Mouse (Mus musculus) testis, adult 2 months (tissue): Measurements from ENCODE around the gene Ccnt1.

Source experiments
- CTCF ChIP-seq: fragments of 200-500 bp; IDR thresholded peaks from 2 replicates; pipeline ENCODE4 v1.5.1; 2012; ENCODE audit warnings: low read depth, mild to moderate bottlenecking, inconsistent platforms, low read length, moderate library complexity; ENCODE audit not compliant: control insufficient read depth, insufficient read depth, insufficient replicate concordance
- POLR2A ChIP-seq: fragments of 200-500 bp; IDR thresholded peaks from 2 replicates; pipeline ENCODE4 v1.6.1; 2012; ENCODE audit warnings: low read depth, mild to moderate bottlenecking, inconsistent platforms, low read length, moderate library complexity; ENCODE audit not compliant: control insufficient read depth

DNA sequence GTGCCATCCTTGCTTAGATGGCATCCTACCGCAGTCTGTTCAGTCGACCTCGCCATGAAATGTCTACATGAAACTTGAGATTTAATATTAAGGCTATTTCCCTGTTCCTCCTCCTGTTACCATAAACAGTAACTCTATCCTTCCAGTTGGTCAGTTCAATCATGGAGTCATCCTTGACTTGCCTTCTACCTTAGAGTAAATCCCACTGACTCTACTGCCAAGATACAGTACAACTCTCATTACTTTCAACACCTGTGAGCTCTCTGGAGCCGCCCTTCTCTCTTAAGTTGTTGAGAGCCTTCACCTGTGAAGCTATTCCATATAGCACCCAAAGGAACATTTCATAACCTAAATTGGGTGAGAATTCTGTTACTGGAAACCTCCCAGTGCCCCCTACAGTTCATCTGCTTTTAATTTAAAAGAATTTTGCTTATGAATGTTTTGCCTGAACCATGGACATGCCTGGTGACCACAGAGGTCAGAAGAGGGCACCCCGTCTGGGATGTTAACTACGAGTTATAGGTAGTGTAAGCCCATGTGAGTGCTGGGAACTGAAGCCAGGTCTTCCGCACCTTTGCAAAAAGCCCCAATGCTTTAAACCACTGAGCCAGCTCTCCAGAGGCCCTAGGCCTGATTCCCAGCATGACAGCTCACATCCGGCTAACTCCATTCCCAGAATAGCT lies 33.8 kb downstream of the Ccnt1 start:
- TF ChIP-seq CTCF, result no peak
- TF ChIP-seq POLR2A, result no peak
